Mouse (Mus musculus): ENCODE measurements around the gene Tbcc. TPM values are rescaled to one million over a fixed set of nuclear protein-coding genes. Genes with fewer than 3 reads are reported as not detected.

Tbcc gene
- polyA plus RNA-seq, 1 experiment from 2014 or later, result 73.7 TPM

DNA sequence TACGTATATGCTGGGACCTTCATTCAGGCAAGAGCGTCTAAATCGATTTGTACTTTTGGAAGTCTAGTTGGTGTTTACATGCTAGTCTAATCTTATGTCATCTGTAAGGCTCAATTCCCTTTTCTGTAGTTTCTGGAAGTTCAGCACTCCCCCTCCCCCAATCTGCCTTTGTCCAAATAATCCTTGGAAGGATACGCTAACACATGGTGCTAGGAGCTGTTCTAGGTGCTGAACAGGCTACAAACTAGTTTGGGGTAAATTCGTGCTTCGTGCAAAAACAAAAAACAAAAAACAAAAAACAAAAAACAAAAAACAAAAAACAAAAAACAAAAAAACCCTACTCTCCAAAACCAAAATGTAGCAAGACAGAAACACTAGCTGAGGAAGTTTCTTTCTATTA lies 30.4 kb downstream of the Tbcc start:
- Histone ChIP-seq H3K27me3 (ENCODE audit: control insufficient read depth, insufficient read depth, low read length) (no peaks in the 10 kb centered on the region), H3K9ac (replicated peaks; ENCODE audit: low read length) (no peak overlapping the region), H3K4me3 (ENCODE audit: low read depth, low read length) (no peak overlapping the region), H3K36me3 (replicated peaks; ENCODE audit: control insufficient read depth, insufficient read depth, low read depth, low read length) (no peaks in the 10 kb centered on the region), H3K27ac (replicated peaks; ENCODE audit: low read depth, low read length) (no peak overlapping the region), H3K9me3 (replicated peaks; ENCODE audit: control insufficient read depth, low read length) (no peaks in the 10 kb centered on the region), H3K4me1 (ENCODE audit: control insufficient read depth, insufficient read depth, low read length) (no peaks in the 10 kb centered on the region), H3K4me2 (ENCODE audit: low read depth, low read length) (no peak overlapping the region)
- 55% methylated on average over 6 of the region's 6 CpGs for WGBS
- ATAC-seq (replicated peaks; ENCODE audit: insufficient number of reproducible peaks, low FRiP score, low TSS enrichment, low read depth), result no peak
- peak; percentile 87 for DNase-seq (ENCODE audit: low spot score)

DNA sequence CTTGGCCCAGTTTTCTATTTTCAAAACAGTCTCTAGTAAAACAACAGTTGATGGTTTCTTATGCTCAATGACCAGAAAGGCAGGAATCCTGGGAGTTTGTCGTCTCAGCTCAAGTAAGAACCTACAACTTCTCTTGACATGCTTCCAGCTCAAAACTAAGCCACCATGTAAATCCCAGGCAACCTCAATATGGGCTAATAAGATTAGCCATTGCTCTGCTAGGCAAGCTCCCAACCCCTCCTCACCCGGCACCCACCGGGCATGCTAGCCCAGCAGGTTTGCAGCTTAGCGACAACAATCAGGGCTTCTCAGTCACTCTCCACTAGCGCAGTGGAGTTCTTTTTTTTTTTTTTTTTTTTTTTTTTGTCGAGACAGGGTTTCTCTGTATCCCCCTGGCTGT lies 35.7 kb downstream of the Tbcc start:
- Histone ChIP-seq H3K9me3 (replicated peaks; ENCODE audit: control insufficient read depth, low read length) (no peaks in the 10 kb centered on the region), H3K4me2 (ENCODE audit: low read depth, low read length) (no peak overlapping the region), H3K27me3 (ENCODE audit: control insufficient read depth, insufficient read depth, low read length) (no peaks in the 10 kb centered on the region), H3K4me1 (ENCODE audit: control insufficient read depth, insufficient read depth, low read length) (no peaks in the 10 kb centered on the region), H3K36me3 (replicated peaks; ENCODE audit: control insufficient read depth, insufficient read depth, low read depth, low read length) (peaks cover 3% of the 10 kb centered on the region), H3K27ac (replicated peaks; ENCODE audit: low read depth, low read length) (no peak overlapping the region), H3K9ac (replicated peaks; ENCODE audit: low read length) (no peak overlapping the region), H3K4me3 (ENCODE audit: low read depth, low read length) (no peak overlapping the region)
- ATAC-seq (replicated peaks; ENCODE audit: insufficient number of reproducible peaks, low FRiP score, low TSS enrichment, low read depth) (no peak), DNase-seq (ENCODE audit: low spot score) (no peak)
- 49% methylated on average over 6 of the region's 6 CpGs for WGBS

DNA sequence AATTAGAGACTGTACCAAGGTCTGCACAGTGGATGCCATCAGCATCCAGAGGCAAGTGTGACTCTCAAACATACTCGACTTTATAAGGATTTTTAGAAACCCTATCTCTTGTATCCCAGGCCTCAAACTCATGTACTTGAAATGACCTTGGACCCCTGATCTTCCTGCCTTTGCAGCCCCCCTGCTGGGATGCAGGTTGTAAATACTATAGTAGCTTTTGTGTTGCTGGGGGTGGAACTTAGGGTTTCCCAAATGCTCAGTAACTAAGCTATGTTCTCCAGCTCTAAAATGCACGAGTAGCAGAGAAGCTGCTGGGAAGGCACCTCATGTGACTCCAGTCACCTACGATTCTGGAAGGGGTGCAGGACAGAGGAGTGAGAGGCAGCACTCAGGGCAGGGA lies 36.5 kb downstream of the Tbcc start:
- H3K27ac ChIP-seq (replicated peaks; ENCODE audit: low read depth, low read length), result no peak overlapping the region
- H3K9me3 ChIP-seq (replicated peaks; ENCODE audit: control insufficient read depth, low read length), result no peaks in the 10 kb centered on the region
- H3K4me1 ChIP-seq (ENCODE audit: control insufficient read depth, insufficient read depth, low read length), result no peaks in the 10 kb centered on the region
- ATAC-seq (replicated peaks; ENCODE audit: insufficient number of reproducible peaks, low FRiP score, low TSS enrichment, low read depth), result no peak
- H3K27me3 ChIP-seq (ENCODE audit: control insufficient read depth, insufficient read depth, low read length), result no peaks in the 10 kb centered on the region
- WGBS, result 74% methylated on average over 3 of the region's 3 CpGs
- no peak overlapping the region for H3K4me2 ChIP-seq (ENCODE audit: low read depth, low read length)
- peaks cover 6% of the 10 kb centered on the region for H3K36me3 ChIP-seq (replicated peaks; ENCODE audit: control insufficient read depth, insufficient read depth, low read depth, low read length)
- no peak overlapping the region for H3K4me3 ChIP-seq (ENCODE audit: low read depth, low read length)
- DNase-seq (ENCODE audit: low spot score), result no peak
- H3K9ac ChIP-seq (replicated peaks; ENCODE audit: low read length), result no peak overlapping the region

DNA sequence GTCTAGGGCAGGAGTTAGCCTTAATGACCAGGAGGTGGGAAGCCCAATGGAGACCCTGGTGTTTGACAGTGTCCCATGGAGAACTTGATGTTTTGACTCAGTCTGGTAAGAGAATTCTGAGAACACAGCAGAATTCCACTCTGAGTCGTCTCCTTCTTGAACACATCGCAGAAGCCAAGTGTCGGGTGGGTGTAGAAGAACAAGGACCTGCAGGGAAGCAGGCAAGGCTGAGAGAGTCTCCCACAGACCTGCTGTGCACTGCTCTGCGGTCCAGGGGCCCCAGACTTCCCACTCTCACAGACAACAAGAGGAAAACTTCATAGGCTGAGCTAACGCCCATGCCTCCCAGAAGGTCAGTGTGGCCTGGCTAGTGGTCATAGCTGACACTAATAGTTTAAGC lies 37.3 kb downstream of the Tbcc start:
- H3K9ac ChIP-seq (replicated peaks; ENCODE audit: low read length), result no peak overlapping the region
- peaks cover 7% of the 10 kb centered on the region for H3K36me3 ChIP-seq (replicated peaks; ENCODE audit: control insufficient read depth, insufficient read depth, low read depth, low read length)
- no peak overlapping the region for H3K4me2 ChIP-seq (ENCODE audit: low read depth, low read length)
- no peak overlapping the region for H3K4me3 ChIP-seq (ENCODE audit: low read depth, low read length)
- ATAC-seq (replicated peaks; ENCODE audit: insufficient number of reproducible peaks, low FRiP score, low TSS enrichment, low read depth) (no peak), DNase-seq (ENCODE audit: low spot score) (no peak)
- no peak overlapping the region for H3K27ac ChIP-seq (replicated peaks; ENCODE audit: low read depth, low read length)
- no peaks in the 10 kb centered on the region for H3K4me1 ChIP-seq (ENCODE audit: control insufficient read depth, insufficient read depth, low read length)
- H3K9me3 ChIP-seq (replicated peaks; ENCODE audit: control insufficient read depth, low read length), result no peaks in the 10 kb centered on the region
- WGBS, result 95% methylated on average over 5 of the region's 5 CpGs
- no peaks in the 10 kb centered on the region for H3K27me3 ChIP-seq (ENCODE audit: control insufficient read depth, insufficient read depth, low read length)

DNA sequence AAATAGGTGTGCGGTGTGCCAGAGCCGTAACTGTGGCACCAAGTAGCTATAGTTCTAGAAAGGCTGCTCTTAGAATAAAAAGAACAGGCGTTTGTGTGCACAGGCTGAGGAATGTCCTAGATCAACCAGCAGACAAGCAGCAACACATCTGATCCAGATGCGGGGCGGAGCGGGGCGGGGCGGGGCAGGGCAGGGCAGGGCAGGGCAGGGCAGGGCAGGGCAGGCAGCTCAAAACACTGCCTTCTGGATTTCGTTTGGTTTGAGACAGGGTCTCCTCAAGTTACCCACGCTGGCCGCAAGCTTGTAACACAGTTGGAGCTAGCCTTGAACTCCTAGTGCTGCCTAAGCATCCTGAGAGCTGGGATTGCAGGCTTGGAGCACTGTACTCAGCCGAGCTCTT lies 38.8 kb downstream of the Tbcc start:
- H3K4me3 ChIP-seq (ENCODE audit: low read depth, low read length), result no peak overlapping the region
- no peak overlapping the region for H3K27ac ChIP-seq (replicated peaks; ENCODE audit: low read depth, low read length)
- no peak overlapping the region for H3K4me2 ChIP-seq (ENCODE audit: low read depth, low read length)
- H3K27me3 ChIP-seq (ENCODE audit: control insufficient read depth, insufficient read depth, low read length), result no peaks in the 10 kb centered on the region
- H3K9me3 ChIP-seq (replicated peaks; ENCODE audit: control insufficient read depth, low read length), result no peaks in the 10 kb centered on the region
- WGBS, result 63% methylated on average over 12 of the region's 12 CpGs
- peaks cover 14% of the 10 kb centered on the region for H3K36me3 ChIP-seq (replicated peaks; ENCODE audit: control insufficient read depth, insufficient read depth, low read depth, low read length)
- no peak overlapping the region for H3K9ac ChIP-seq (replicated peaks; ENCODE audit: low read length)
- ATAC-seq (replicated peaks; ENCODE audit: insufficient number of reproducible peaks, low FRiP score, low TSS enrichment, low read depth) (no peak), DNase-seq (ENCODE audit: low spot score) (no peak)
- no peaks in the 10 kb centered on the region for H3K4me1 ChIP-seq (ENCODE audit: control insufficient read depth, insufficient read depth, low read length)

DNA sequence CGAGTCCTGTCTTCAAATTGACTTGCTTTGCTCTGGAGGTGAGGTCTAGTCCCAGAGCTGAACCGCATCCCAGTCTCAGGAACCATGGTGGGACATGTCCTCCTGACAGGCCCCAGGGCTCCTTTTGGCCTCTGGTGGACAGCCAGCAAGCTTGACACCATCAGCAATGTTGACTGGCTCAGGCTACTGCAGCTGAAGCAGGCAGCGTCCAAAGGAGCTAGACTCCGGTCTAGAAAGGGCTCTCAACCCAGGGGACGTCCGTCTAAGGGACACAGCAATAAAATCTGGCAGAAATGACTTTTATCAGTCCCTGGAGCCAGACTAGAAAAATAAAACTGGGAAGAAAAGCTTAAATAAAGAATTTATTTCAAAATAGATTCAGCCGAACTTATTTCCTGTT lies 39.4 kb downstream of the Tbcc start:
- DNase-seq (ENCODE audit: low spot score), result no peak
- no peak overlapping the region for H3K27ac ChIP-seq (replicated peaks; ENCODE audit: low read depth, low read length)
- no peak overlapping the region for H3K4me3 ChIP-seq (ENCODE audit: low read depth, low read length)
- no peak for ATAC-seq (replicated peaks; ENCODE audit: insufficient number of reproducible peaks, low FRiP score, low TSS enrichment, low read depth)
- peaks cover 16% of the 10 kb centered on the region for H3K36me3 ChIP-seq (replicated peaks; ENCODE audit: control insufficient read depth, insufficient read depth, low read depth, low read length)
- no peaks in the 10 kb centered on the region for H3K9me3 ChIP-seq (replicated peaks; ENCODE audit: control insufficient read depth, low read length)
- H3K4me1 ChIP-seq (ENCODE audit: control insufficient read depth, insufficient read depth, low read length), result no peaks in the 10 kb centered on the region
- H3K27me3 ChIP-seq (ENCODE audit: control insufficient read depth, insufficient read depth, low read length), result no peaks in the 10 kb centered on the region
- H3K4me2 ChIP-seq (ENCODE audit: low read depth, low read length), result no peak overlapping the region
- no peak overlapping the region for H3K9ac ChIP-seq (replicated peaks; ENCODE audit: low read length)
- WGBS, result 91% methylated on average over 7 of the region's 7 CpGs

DNA sequence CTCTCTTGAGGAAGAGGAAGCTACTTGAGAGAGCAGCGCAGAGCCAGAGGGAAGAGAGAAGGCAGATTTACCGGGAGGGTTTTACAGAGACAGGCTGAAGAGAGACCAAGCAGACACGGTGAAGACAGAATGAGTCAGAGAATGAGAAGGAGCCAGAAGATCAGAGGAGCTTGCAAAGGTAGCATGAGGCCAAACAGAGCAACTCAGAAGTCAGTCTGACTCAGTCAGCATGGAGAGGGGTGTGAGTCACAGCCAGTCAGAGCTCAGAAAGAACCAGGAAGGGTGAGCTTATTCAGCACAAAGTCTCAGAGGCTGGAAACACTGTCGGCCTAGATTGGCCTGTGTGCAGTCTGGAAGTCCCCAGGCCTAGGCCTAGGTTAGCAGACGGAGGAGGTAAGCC lies 42.5 kb downstream of the Tbcc start:
- ATAC-seq (replicated peaks; ENCODE audit: insufficient number of reproducible peaks, low FRiP score, low TSS enrichment, low read depth) (no peak), DNase-seq (ENCODE audit: low spot score) (no peak)
- 91% methylated on average over 5 of the region's 5 CpGs for whole genome bisulfite sequencing
- H3K4me3 ChIP-seq (ENCODE audit: low read depth, low read length), result no peak overlapping the region
- no peak overlapping the region for H3K4me2 ChIP-seq (ENCODE audit: low read depth, low read length)
- no peaks in the 10 kb centered on the region for H3K27me3 ChIP-seq (ENCODE audit: control insufficient read depth, insufficient read depth, low read length)
- no peaks in the 10 kb centered on the region for H3K4me1 ChIP-seq (ENCODE audit: control insufficient read depth, insufficient read depth, low read length)
- H3K27ac ChIP-seq (replicated peaks; ENCODE audit: low read depth, low read length), result no peak overlapping the region
- H3K36me3 ChIP-seq (replicated peaks; ENCODE audit: control insufficient read depth, insufficient read depth, low read depth, low read length), result peaks cover 19% of the 10 kb centered on the region
- H3K9me3 ChIP-seq (replicated peaks; ENCODE audit: control insufficient read depth, low read length), result no peaks in the 10 kb centered on the region
- no peak overlapping the region for H3K9ac ChIP-seq (replicated peaks; ENCODE audit: low read length)

DNA sequence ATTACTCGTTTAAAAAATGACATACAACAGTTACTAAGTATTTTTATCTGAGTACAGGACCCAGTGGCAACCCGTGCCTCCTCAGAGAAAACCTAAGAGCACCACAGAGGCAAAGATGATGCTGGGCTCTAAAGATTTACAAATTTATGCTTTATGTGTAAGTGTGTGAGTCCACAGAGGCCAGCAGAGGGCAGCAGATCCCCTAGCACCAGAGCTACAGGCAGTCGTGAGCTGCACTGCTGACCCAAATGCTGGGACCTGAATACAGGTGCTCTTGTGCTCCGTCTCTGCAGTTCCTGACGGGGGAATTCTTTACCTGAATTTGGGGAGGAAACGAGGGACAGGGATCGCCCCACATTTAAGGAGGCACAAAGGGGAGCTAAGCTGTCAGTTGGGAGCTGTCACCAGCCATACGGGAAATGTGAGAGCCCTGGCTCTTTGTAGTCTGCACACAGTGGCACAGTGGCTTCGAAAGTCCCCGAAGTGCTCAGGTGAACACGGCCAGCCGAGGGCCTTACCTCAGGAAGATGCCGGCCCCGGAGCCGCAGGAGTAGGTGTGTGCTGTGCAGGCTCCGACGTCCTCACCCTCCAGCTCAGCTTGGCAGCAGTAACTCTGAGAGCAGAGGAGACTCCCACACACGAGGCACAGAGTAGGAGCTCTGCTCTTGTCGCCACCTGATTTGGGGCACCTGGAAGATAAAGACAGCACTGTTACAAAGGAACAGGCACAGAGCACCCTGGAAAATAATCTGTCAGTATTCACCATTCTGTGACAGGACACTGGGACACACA lies 43.3 kb downstream of the Tbcc start:
- Histone ChIP-seq H3K27me3 (ENCODE audit: control insufficient read depth, insufficient read depth, low read length) (no peaks in the 10 kb centered on the region), H3K4me2 (ENCODE audit: low read depth, low read length) (no peak overlapping the region), H3K36me3 (replicated peaks; ENCODE audit: control insufficient read depth, insufficient read depth, low read depth, low read length) (peaks cover 20% of the 10 kb centered on the region), H3K4me3 (ENCODE audit: low read depth, low read length) (no peak overlapping the region), H3K9me3 (replicated peaks; ENCODE audit: control insufficient read depth, low read length) (no peaks in the 10 kb centered on the region), H3K9ac (replicated peaks; ENCODE audit: low read length) (no peak overlapping the region), H3K4me1 (ENCODE audit: control insufficient read depth, insufficient read depth, low read length) (no peaks in the 10 kb centered on the region), H3K27ac (replicated peaks; ENCODE audit: low read depth, low read length) (no peak overlapping the region)
- DNase-seq (ENCODE audit: low spot score) (peak; percentile 72), ATAC-seq (replicated peaks; ENCODE audit: insufficient number of reproducible peaks, low FRiP score, low TSS enrichment, low read depth) (no peak)
- WGBS, result 81% methylated on average over 19 of the region's 19 CpGs

Measured in embryonic facial prominence, embryonic 11.5 days (tissue).